Mouse (Mus musculus) kidney, adult 9 months (tissue): ENCODE results near the gene Dcpp1.
"Not testable (repeated sequence)": the region's sequence is repeated elsewhere in the genome, so short reads cannot be mapped to it uniquely, and the experiment has no call there.

Experiments
- DNase-seq: peaks from one replicate; pipeline ENCODE4 v3.0.0; 2022

Dcpp1 gene

GRCm38 (mm10) chr17:23880576-23880975 lies at the start of gene Dcpp1, which contains the start of gene Dcpp2:
Gene Dcpp1, plus strand, starts transcription at chr17:23880876.
Gene Dcpp2, plus strand, starts transcription at chr17:23880880.
- not testable (repeated sequence) for DNase-seq

- no peak for DNase-seq
Observed at GRCm38 (mm10) chr17:23831201-23831600, 49.5 kb upstream of the Dcpp1 start.

- no peak for DNase-seq
Observed at GRCm38 (mm10) chr17:23836006-23836575, 44.6 kb upstream of the Dcpp1 start, which contains the start of gene Prss33. Gene Prss33, minus strand, starts transcription at chr17:23836056.

- DNase-seq = peak; percentile 75
Observed at GRCm38 (mm10) chr17:23841145-23841544, 39.5 kb upstream of the Dcpp1 start.

GRCm38 (mm10) chr17:23843141-23843811 lies 37.4 kb upstream of the Dcpp1 start:
- no peak for DNase-seq

GRCm38 (mm10) chr17:23843812-23844273 lies 36.8 kb upstream of the Dcpp1 start, which contains the start of the genes Prss32 and Prss41:
Gene Prss32, plus strand, starts transcription at chr17:23843855.
Gene Prss41, minus strand, starts transcription at chr17:23844172.
- peak; percentile 55 for DNase-seq

GRCm38 (mm10) chr17:23850028-23850427 lies 30.6 kb upstream of the Dcpp1 start:
- DNase-seq = no peak

- peak; percentile 74 for DNase-seq
Observed at GRCm38 (mm10) chr17:23850853-23851749, 29.6 kb upstream of the Dcpp1 start.

GRCm38 (mm10) chr17:23853292-23853691 lies 27.4 kb upstream of the Dcpp1 start:
- DNase-seq = peak; percentile 59

GRCm38 (mm10) chr17:23854229-23854765 lies 26.4 kb upstream of the Dcpp1 start:
- DNase-seq = no peak

GRCm38 (mm10) chr17:23857193-23857592 lies 23.5 kb upstream of the Dcpp1 start:
- DNase-seq = no peak

- no peak for DNase-seq
Observed at GRCm38 (mm10) chr17:23857913-23858312, 22.8 kb upstream of the Dcpp1 start.

GRCm38 (mm10) chr17:23862926-23863325 lies 17.8 kb upstream of the Dcpp1 start:
- DNase-seq = no peak

GRCm38 (mm10) chr17:23867756-23868155 lies 12.9 kb upstream of the Dcpp1 start, which contains the start of gene Prss21:
Gene Prss21, plus strand, starts transcription at chr17:23868056.
- DNase-seq = no peak

- no peak for DNase-seq
Observed at GRCm38 (mm10) chr17:23868513-23868912, 12.2 kb upstream of the Dcpp1 start.

GRCm38 (mm10) chr17:23873884-23874856 lies 6.5 kb upstream of the Dcpp1 start:
- peak; percentile 65 for DNase-seq

GRCm38 (mm10) chr17:23876741-23877140 lies 3.9 kb upstream of the Dcpp1 start:
- no peak for DNase-seq

GRCm38 (mm10) chr17:23877166-23877565 lies 3.5 kb upstream of the Dcpp1 start:
- DNase-seq = no peak

- not testable (repeated sequence) for DNase-seq
Observed at GRCm38 (mm10) chr17:23917158-23917557, 36.5 kb downstream of the Dcpp1 start, which contains the start of gene Dcpp3. Gene Dcpp3, plus strand, starts transcription at chr17:23917458.

- DNase-seq = peak; percentile 94
Observed at GRCm38 (mm10) chr17:23924531-23925007, 43.9 kb downstream of the Dcpp1 start.

- DNase-seq = peak; percentile 44
Observed at GRCm38 (mm10) chr17:23925090-23925493, 44.4 kb downstream of the Dcpp1 start.
